Mouse (Mus musculus): ENCODE data around the gene Nphs1.

Gene Nphs1

DNA sequence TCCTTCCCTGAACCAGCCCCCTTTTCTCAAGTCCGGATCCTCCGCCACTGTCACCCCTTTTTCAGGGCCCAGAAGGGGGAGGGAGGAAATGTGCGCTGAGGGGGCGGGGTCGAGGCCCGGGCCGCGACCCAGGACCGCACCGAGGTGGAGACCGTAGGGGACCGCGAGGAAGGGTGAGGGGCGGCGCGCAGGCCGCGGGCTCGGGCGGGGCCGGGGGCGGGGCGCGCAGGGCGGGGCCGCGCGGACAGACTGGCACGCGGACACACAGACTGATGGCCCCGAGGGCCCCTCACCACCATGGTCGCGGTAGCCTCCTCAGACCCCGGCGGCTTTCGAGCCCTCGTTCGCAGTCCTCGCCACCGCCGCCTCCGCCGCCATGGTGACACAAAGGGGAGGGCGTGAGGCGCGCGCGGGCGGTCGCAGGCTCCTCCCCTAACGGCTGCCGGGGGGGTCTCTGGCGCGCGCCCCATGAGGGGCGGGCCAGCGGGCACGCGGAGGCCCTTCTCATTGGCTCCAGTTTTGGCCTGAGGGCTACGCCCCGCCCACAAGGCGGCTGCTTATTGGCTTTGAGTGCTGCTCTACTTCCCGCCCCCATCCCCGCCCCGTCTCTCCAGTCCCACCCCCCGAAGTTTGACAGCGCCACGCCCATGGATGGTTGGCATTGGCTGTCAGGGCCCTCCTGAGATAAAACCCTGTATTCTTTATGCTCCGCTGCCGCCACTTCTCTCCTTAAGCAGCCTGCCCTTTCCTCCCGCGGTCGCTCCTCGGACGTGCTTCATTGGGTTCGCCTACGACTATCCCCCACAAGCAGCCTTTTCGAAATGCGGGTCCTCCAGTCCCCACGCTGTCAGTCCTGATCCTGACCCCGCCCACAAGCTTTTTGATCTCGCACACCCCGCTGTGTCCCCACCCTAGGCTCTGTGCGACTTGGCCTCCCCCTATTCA lies 76.8 kb downstream of the Nphs1 start, which contains the start of gene Arhgap33:
Gene Arhgap33, minus strand, starts transcription at position 428 of the 945 bp plus-strand sequence.
- in situ Hi-C loops (cut with MboI, MseI), result no loop called here
